ENCODE assay signal across 9 mouse cellular contexts in the genomic region with DNA sequence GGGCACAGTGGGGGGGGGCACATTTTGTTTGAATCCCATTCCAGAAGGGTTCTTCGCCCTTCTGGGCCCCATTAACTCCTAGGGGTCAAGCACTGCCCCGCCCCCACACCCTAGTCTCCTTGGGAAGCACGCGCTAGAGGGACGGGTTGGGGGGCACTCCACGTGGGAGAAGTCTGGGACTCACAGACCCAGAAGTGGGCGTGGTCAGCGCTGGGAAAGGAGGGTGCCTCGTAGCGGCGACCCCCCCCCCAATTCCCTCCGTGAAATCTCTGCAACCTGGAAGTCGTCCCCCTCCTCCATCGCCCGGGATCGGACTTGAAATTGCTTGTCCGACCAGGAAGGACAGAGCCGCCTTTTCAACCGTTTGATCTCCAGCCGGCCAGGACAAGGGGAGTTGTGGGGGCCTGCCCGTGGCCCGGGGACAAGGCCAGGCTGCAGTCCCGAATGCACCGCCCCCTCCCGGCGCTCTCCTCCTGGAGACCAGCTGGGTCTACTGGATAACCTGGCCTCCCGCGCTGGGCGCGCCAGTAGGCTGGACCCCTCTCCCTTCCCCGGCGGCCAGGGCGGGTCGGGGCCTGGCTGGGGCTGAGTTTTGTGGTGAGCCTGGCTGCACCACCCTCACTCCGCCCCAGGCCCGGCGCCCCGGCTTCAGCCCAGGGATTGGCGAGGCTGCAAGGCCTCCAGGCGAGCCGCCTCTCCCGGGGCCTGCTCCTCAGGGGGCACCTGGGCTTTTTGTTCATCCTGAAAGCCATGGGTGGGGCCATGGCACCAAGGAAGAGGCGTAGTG. TPM values are rescaled to one million over a fixed set of nuclear protein-coding genes. Genes with fewer than 3 reads are reported as not detected.
DNase-seq lines count a peak whose midpoint lies in the region; ATAC-seq and TF ChIP-seq lines count a peak whose summit lies in the region.
"Had no signal": no experiment of that assay in that cellular context is flagged by ENCODE, and none has a peak within 500 bp of the region (broad histone marks: within the 10 kb centered on the region; RNA-seq: fewer than 3 reads in every experiment).

No protein-coding gene starts in this region.

- no peaks in the 10 kb centered on the region for H3K9me3 ChIP-seq in heart, embryonic 11.5 days (replicated peaks; ENCODE audit: control insufficient read depth, low read length)
- H3K9me3 ChIP-seq in hindbrain, embryonic 16.5 days (ENCODE audit: control insufficient read depth, low read length): no peaks in the 10 kb centered on the region

- peaks cover 41% of the 10 kb centered on the region for H3K27me3 ChIP-seq in heart, embryonic 11.5 days (ENCODE audit: control insufficient read depth, insufficient read depth, low read length)
- peaks cover 18% of the 10 kb centered on the region for H3K27me3 ChIP-seq in heart, adult 2 months (ENCODE audit: control insufficient read depth, insufficient read depth, low read length)
- 0 out of 2 replicates have a peak, but pooled peaks cover 4% of the 10 kb centered on the region for H3K27me3 ChIP-seq in hindbrain, embryonic 16.5 days (replicated peaks; ENCODE audit: control insufficient read depth, insufficient read depth, low read length)

- no peak for TF ChIP-seq POLR2A in heart, adult 2 months (IDR thresholded peaks at IDR 0.05; ENCODE audit: insufficient read depth, low read depth, low read length)

- intact Hi-C loops in heart, adult 2 months (cut with DNase I): no loop called here

- H3K79me2 ChIP-seq in heart, adult 2 months (replicated peaks; ENCODE audit: control insufficient read depth, insufficient read depth, low read length): no peaks in the 10 kb centered on the region

- no peak overlapping the region for H3K27ac ChIP-seq in heart, embryonic 11.5 days (ENCODE audit: low read depth, low read length)
- H3K27ac ChIP-seq in heart, adult 2 months: no peak overlapping the region
- H3K27ac ChIP-seq in hindbrain, embryonic 16.5 days (ENCODE audit: low read depth, low read length): no peak overlapping the region

- no peak for TF ChIP-seq EP300 in heart, adult 2 months (IDR thresholded peaks at IDR 0.05; ENCODE audit: insufficient read depth, low read depth, low read length)

- ATAC-seq in heart, embryonic 11.5 days (replicated peaks; ENCODE audit: insufficient number of reproducible peaks, low FRiP score, low TSS enrichment): peak; percentile 36
- ATAC-seq in hindbrain, embryonic 16.5 days: no peak
- ATAC-seq in frontal cortex, adult (ENCODE audit: low TSS enrichment): no peak

- WGBS in heart, embryonic 11.5 days (ENCODE audit: insufficient replicate concordance): 2% methylated on average over 43 of the region's 43 CpGs
- 3% methylated on average over 43 of the region's 43 CpGs for WGBS in heart, adult 2 months
- WGBS in hindbrain, embryonic 16.5 days: 1% methylated on average over 40 of the region's 43 CpGs

- DNase-seq in heart, adult 2 months: no peak
- peak; percentile 69 for DNase-seq in ZHBTc4 (ENCODE audit: low read depth, low spot score)
- peak; percentile 80 for DNase-seq in neural tube, embryonic 10.5 days (ENCODE audit: extremely low spot score, low spot score)
- no peak for DNase-seq in cerebellum, adult 9-10 months
- DNase-seq in ovary, adult 18-20 months (ENCODE audit: low spot score): no peak

- H3K9ac ChIP-seq in heart, embryonic 11.5 days (ENCODE audit: low read depth, low read length): peak overlapping the region; percentile 63
- no peak overlapping the region for H3K9ac ChIP-seq in heart, adult 2 months (ENCODE audit: low read depth, low read length)
- H3K9ac ChIP-seq in hindbrain, embryonic 16.5 days (ENCODE audit: low read depth, low read length): peak overlapping the region; percentile 43

- peak overlapping the region; percentile 46 for H3K4me3 ChIP-seq in heart, embryonic 11.5 days (ENCODE audit: low read depth, low read length)
- no peak overlapping the region for H3K4me3 ChIP-seq in heart, adult 2 months
- peak overlapping the region; percentile 30 for H3K4me3 ChIP-seq in hindbrain, embryonic 16.5 days (ENCODE audit: low read length)

- no peaks in the 10 kb centered on the region for H3K36me3 ChIP-seq in heart, embryonic 11.5 days (ENCODE audit: control insufficient read depth, insufficient read depth, low read length)
- H3K36me3 ChIP-seq in heart, adult 2 months (ENCODE audit: control insufficient read depth, insufficient read depth, low read length): no peaks in the 10 kb centered on the region
- no peaks in the 10 kb centered on the region for H3K36me3 ChIP-seq in hindbrain, embryonic 16.5 days (ENCODE audit: control insufficient read depth, insufficient read depth, low read length)

- peak overlapping the region; percentile 98 for H3K4me2 ChIP-seq in heart, embryonic 11.5 days
- H3K4me2 ChIP-seq in hindbrain, embryonic 16.5 days (ENCODE audit: low read length): peak overlapping the region; percentile 98

- no peak for TF ChIP-seq CTCF in heart, adult 2 months (IDR thresholded peaks at IDR 0.05)

- peaks cover 8% of the 10 kb centered on the region for H3K4me1 ChIP-seq in heart, embryonic 11.5 days (ENCODE audit: control insufficient read depth, insufficient read depth, low read length)
- no peaks in the 10 kb centered on the region for H3K4me1 ChIP-seq in heart, adult 2 months (ENCODE audit: control insufficient read depth, insufficient read depth, low read length)
- peaks cover 19% of the 10 kb centered on the region for H3K4me1 ChIP-seq in hindbrain, embryonic 16.5 days (ENCODE audit: control insufficient read depth, insufficient read depth, low read depth, low read length)

RNA-seq across cellular contexts. Expression of gene Bcl11b, which starts 1.5 kb away (rescaled TPM):
- polyA plus RNA-seq in heart, embryonic 11.5 days (2014; fragmentation: Nextera tagmentation; extraction: Ambion mirVana): 1.7 and 3.5 TPM in 2 replicates
- 1 to 10 TPM in 1 of 2 experiments, under 1 TPM in 1; 0.77 to 1.3 TPM for total RNA-seq in heart, adult 2 months (2021)
- 0.64 and 1.1 TPM in 2 replicates for polyA plus RNA-seq in heart, adult 2 months (2012; rRNA removed)
- 12.0 and 16.7 TPM in 2 replicates for polyA plus RNA-seq in hindbrain, embryonic 16.5 days (2015; fragmentation: Nextera tagmentation; extraction: Ambion mirVana)
- polyA plus RNA-seq: C2C12 had no signal

Comparison
In these comparisons a context has a peak if more than half of its experiments do, and no peak if none do; other contexts are left out.
1. DNase-seq: peak in ZHBTc4 (single experiment) and neural tube, embryonic 10.5 days (single experiment); none in heart, adult 2 months (0 of 2), cerebellum, adult 9-10 months (single experiment) and ovary, adult 18-20 months (single experiment).